Mouse (Mus musculus): ENCODE measurements around the gene Ilf3. TPM values are rescaled to one million over a fixed set of nuclear protein-coding genes. Genes with fewer than 3 reads are reported as not detected.

The Ilf3 gene
- polyA plus RNA-seq, 1 experiment, result 30.7 TPM

DNA sequence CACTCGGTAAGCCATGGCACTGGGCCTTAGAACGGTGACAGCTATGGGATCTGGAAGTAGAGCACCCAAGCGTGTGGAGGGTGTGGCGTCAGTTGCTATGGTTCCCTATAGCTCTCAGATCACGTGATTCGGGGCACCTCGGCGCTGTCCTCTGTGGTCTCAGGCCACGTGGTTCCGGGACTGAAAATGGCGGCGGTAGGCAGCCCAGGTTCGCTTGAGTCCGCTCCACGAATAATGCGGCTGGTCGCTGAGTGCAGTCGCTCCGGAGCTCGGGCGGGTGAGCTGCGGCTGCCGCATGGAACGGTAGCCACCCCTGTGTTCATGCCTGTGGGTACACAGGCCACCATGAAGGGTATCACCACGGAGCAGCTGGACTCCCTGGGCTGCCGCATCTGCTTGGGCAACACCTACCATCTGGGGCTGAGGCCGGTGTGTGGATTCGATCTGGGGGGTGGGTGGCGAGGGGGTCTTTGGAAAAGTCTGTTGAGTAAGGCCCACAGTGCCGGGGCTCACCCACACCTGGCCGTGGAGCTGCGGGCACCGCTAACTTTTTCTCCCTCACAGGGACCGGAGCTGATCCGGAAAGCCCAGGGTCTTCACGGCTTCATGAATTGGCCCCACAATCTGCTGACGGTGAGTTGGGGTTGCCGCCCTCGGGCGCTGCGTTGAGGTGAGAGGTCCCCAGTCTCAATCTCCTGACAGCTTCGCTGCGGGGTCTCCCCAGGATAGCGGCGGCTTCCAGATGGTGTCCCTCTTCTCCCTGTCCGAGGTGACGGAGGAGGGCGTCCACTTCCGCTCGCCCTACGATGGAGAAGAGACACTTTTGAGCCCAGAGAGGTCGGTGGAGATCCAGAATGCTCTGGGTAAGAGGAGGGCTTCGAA, 44.2 kb downstream of the Ilf3 start, which contains the start of gene Qtrt1:
Gene Qtrt1 (plus strand): TSS at position 169 of the 882 bp plus-strand sequence.
- Histone ChIP-seq H3K4me3 (ENCODE audit: low read depth, low read length) (peak within 1 kb of the TSS; percentile 95), H3K27ac (ENCODE audit: insufficient read depth, low read depth, low read length) (no peak within 1 kb of the TSS), H3K27me3 (ENCODE audit: control insufficient read depth, insufficient read depth, low read length) (no peaks in the 10 kb centered on the region), H3K36me3 (ENCODE audit: control insufficient read depth, insufficient read depth, low read length) (peaks cover 2% of the 10 kb centered on the region; the same call in 1 of the 2 replicates), H3K4me1 (ENCODE audit: control insufficient read depth, insufficient read depth, insufficient read length, low read length) (peaks cover 4% of the 10 kb centered on the region)
- TF ChIP-seq CTCF (IDR thresholded peaks at IDR 0.05; ENCODE audit: extremely low read depth, insufficient read length, insufficient replicate concordance, low read depth, low read length), result no peak
- no peak for TF ChIP-seq POLR2A (IDR thresholded peaks at IDR 0.05; ENCODE audit: low read depth, low read length)
- under 1% methylated on average over 53 of the region's 53 CpGs for WGBS

DNA sequence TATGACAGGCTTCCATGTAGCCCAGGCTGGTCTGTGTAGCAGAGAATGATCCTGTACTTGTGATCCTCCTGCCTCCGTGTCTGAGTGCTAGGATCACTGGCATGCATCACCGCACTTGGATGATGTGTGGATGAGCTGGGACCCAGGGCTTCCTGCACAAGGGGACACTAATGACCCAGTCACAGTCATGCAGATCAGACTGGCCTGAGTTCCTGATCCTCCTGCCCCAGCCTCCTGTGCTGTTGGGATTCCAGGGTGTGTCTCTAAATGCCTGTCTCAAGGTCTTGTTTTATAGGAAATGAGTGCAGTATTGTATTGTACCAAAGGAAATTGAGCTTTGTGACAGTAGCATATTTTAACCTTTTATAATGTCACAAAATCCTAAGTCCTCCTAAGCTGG, 50.2 kb downstream of the Ilf3 start:
- no peak overlapping the region for H3K4me3 ChIP-seq (ENCODE audit: low read depth, low read length)
- no peaks in the 10 kb centered on the region for H3K27me3 ChIP-seq (ENCODE audit: control insufficient read depth, insufficient read depth, low read length)
- H3K4me1 ChIP-seq (ENCODE audit: control insufficient read depth, insufficient read depth, insufficient read length, low read length), result no peaks in the 10 kb centered on the region
- H3K36me3 ChIP-seq (ENCODE audit: control insufficient read depth, insufficient read depth, low read length), result peaks cover 8% of the 10 kb centered on the region; the same call in 1 of the 2 replicates
- 89% methylated on average over 2 of the region's 2 CpGs for WGBS
- no peak overlapping the region for H3K27ac ChIP-seq (ENCODE audit: insufficient read depth, low read depth, low read length)
- TF ChIP-seq CTCF (IDR thresholded peaks at IDR 0.05; ENCODE audit: extremely low read depth, insufficient read length, insufficient replicate concordance, low read depth, low read length) (no peak), POLR2A (IDR thresholded peaks at IDR 0.05; ENCODE audit: low read depth, low read length) (no peak)

DNA sequence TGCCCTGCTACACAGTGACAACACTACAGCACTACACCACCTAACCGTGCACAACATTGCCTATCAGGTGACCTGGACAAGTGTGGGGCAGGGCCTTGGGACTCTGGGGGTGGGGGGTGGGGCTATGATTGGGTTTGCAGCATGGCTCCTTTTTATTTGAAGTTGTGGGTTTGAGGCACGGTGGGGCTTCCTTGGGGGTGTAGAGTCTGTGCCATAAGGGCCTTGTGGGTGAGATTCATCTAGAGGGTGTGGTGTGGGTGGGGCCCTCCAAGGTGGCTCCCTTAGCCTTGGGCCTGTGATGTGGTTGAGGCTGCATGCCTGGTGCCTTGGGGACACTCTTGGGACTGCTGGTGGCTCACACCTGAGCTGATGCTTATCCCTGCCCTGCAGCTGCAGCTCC, 52.0 kb downstream of the Ilf3 start:
- Histone ChIP-seq H3K4me3 (ENCODE audit: low read depth, low read length) (no peak overlapping the region), H3K4me1 (ENCODE audit: control insufficient read depth, insufficient read depth, insufficient read length, low read length) (no peaks in the 10 kb centered on the region; the same call in 1 of the 2 replicates), H3K27ac (ENCODE audit: insufficient read depth, low read depth, low read length) (no peak overlapping the region), H3K36me3 (ENCODE audit: control insufficient read depth, insufficient read depth, low read length) (peaks cover 6% of the 10 kb centered on the region; the same call in 1 of the 2 replicates), H3K27me3 (ENCODE audit: control insufficient read depth, insufficient read depth, low read length) (no peaks in the 10 kb centered on the region)
- 61% methylated on average over 2 of the region's 2 CpGs for WGBS
- TF ChIP-seq CTCF (IDR thresholded peaks at IDR 0.05; ENCODE audit: extremely low read depth, insufficient read length, insufficient replicate concordance, low read depth, low read length) (no peak), POLR2A (IDR thresholded peaks at IDR 0.05; ENCODE audit: low read depth, low read length) (no peak)

DNA sequence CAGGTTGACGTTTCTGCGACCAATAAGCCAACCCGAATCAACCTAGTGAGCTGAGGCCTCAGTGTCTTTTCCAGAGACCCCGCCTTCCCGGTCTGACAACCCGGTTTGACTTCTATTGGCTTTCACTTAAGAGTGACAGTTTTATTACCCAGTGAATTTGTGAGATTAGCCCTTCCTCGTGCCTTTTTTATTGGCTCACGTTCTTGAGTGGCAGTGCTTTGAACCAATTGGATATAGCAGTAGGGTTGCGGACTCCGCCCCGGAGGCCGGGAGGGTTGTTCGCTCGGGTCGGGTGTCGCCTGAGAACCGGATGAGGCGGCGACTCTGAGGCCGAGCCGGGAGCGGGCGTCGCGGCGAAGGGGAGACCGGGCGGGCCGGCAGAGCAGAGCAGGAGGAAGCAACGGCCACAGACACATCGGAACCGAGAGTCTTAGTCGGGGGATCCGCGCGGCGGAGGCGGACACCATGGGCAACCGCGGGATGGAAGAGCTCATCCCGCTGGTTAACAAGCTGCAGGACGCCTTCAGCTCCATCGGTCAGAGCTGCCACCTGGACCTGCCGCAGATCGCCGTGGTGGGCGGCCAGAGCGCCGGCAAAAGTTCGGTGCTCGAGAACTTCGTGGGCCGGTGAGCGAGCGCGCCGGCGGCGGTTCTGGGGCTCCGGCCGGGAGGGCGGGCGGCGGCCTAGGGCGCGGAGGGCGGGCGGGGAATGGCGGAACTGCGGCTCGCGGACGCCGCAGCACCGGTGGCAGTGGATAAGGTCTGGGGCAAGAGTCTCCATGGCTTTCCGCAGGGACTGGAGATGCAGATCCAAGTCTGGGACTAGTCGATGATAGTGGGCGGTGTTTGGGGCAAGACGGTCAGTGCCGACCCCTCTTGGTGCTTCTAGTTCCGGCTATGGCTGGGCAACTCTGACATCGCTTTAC, 57.2 kb downstream of the Ilf3 start, which contains the start of gene Dnm2:
Gene Dnm2 (plus strand): TSS at position 278 of the 925 bp plus-strand sequence.
- peaks cover 19% of the 10 kb centered on the region for H3K4me1 ChIP-seq (ENCODE audit: control insufficient read depth, insufficient read depth, insufficient read length, low read length)
- peak within 1 kb of the TSS; percentile 89 for H3K27ac ChIP-seq (ENCODE audit: insufficient read depth, low read depth, low read length)
- under 1% methylated on average over 82 of the region's 82 CpGs for WGBS
- no peaks in the 10 kb centered on the region for H3K27me3 ChIP-seq (ENCODE audit: control insufficient read depth, insufficient read depth, low read length)
- TF ChIP-seq CTCF (IDR thresholded peaks at IDR 0.05; ENCODE audit: extremely low read depth, insufficient read length, insufficient replicate concordance, low read depth, low read length) (no peak), POLR2A (IDR thresholded peaks at IDR 0.05; ENCODE audit: low read depth, low read length) (peak; percentile 91)
- H3K4me3 ChIP-seq (ENCODE audit: low read depth, low read length), result peak within 1 kb of the TSS; percentile 93
- peaks cover 2% of the 10 kb centered on the region; the same call in 1 of the 2 replicates for H3K36me3 ChIP-seq (ENCODE audit: control insufficient read depth, insufficient read depth, low read length)

DNA sequence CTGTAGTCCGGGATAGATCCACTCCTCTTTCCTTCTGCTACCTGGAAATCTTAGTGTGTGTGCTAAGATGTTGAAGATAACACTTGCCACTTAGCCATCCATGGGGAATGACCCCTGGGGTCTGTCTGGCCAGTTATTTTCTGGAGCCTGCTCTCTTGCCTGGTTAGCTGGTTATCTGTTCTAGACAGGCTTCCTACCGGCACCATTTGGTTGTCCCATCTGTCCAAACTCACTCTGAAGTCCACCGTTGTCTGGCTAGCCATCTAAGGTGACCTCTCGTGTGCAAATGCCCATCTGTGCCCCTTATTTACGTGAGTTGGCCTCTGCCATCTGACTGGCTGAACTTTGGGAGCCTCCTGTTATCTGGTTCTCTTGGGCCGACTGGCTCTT, 57.9 kb downstream of the Ilf3 start:
- Histone ChIP-seq H3K4me1 (ENCODE audit: control insufficient read depth, insufficient read depth, insufficient read length, low read length) (peaks cover 21% of the 10 kb centered on the region), H3K27ac (ENCODE audit: insufficient read depth, low read depth, low read length) (peak overlapping the region; percentile 89), H3K36me3 (ENCODE audit: control insufficient read depth, insufficient read depth, low read length) (peaks cover 1% of the 10 kb centered on the region), H3K27me3 (ENCODE audit: control insufficient read depth, insufficient read depth, low read length) (no peaks in the 10 kb centered on the region), H3K4me3 (ENCODE audit: low read depth, low read length) (peak overlapping the region; percentile 93)
- no peak for TF ChIP-seq POLR2A (IDR thresholded peaks at IDR 0.05; ENCODE audit: low read depth, low read length)
- TF ChIP-seq CTCF (IDR thresholded peaks at IDR 0.05; ENCODE audit: extremely low read depth, insufficient read length, insufficient replicate concordance, low read depth, low read length), result no peak
- WGBS, result 1% methylated on average over 6 of the region's 6 CpGs

DNA sequence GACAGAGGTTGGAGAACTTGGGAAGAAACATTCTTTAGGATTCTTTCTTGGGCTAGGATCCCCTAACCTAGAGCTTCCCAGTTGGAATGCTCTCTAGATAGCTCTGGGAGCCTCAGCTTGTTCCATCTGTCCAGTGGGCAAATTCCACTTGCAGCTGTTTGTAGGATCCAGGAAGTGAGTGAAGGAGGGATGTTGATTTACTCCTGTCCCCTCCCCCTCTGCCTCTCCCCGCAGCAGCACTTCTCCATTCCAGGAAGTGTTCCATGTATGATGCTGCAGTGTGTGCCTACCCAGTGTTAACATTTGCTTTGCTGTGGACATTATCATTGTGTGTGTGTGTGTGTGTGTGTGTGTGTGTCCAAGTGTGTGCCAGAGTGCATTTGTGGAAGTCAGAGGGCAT, 58.3 kb downstream of the Ilf3 start:
- TF ChIP-seq POLR2A (IDR thresholded peaks at IDR 0.05; ENCODE audit: low read depth, low read length) (peak; percentile 36; the same call in 1 of the 2 replicates), CTCF (IDR thresholded peaks at IDR 0.05; ENCODE audit: extremely low read depth, insufficient read length, insufficient replicate concordance, low read depth, low read length) (no peak)
- peaks cover 21% of the 10 kb centered on the region for H3K4me1 ChIP-seq (ENCODE audit: control insufficient read depth, insufficient read depth, insufficient read length, low read length)
- WGBS, result 0% methylated on average over 1 of the region's 1 CpGs
- H3K36me3 ChIP-seq (ENCODE audit: control insufficient read depth, insufficient read depth, low read length), result peaks cover 2% of the 10 kb centered on the region
- H3K27ac ChIP-seq (ENCODE audit: insufficient read depth, low read depth, low read length), result peak overlapping the region; percentile 89
- peak overlapping the region; percentile 93 for H3K4me3 ChIP-seq (ENCODE audit: low read depth, low read length)
- no peaks in the 10 kb centered on the region for H3K27me3 ChIP-seq (ENCODE audit: control insufficient read depth, insufficient read depth, low read length)
